Mouse (Mus musculus): ENCODE results near the gene Xpc. TPM values are rescaled to one million over a fixed set of nuclear protein-coding genes. Genes with fewer than 3 reads are reported as not detected.

Gene Xpc
- polyA plus RNA-seq, 1 experiment from 2014 or later: 23.2 TPM

DNA sequence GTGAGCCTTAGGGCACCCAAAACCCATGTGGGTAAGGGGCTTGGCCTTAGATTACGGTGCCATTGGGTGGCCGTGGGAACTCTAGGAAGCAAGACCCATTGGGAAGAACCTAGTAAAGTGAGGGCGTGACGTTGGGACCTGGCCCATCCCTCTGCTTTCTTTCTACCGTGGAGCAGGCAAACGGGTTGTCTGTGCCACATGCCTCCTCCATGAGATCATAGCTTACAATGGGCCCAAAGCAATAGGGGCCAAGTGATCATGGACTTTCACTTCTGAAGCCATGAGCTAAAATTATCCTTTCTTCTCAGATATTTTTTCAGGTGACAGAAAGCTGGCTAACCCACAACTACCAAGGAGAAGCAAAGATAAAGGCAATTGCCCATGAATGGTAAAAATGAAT is 15.6 kb upstream of the Xpc start:
- Histone ChIP-seq H3K27me3 (ENCODE audit: control insufficient read depth, insufficient read depth, low read length) (no peaks in the 10 kb centered on the region), H3K4me2 (no peak overlapping the region), H3K9ac (ENCODE audit: low read length) (no peak overlapping the region), H3K36me3 (ENCODE audit: control insufficient read depth, insufficient read depth, low read length) (no peaks in the 10 kb centered on the region), H3K4me1 (ENCODE audit: control insufficient read depth, insufficient read depth, low read length) (peaks cover 3% of the 10 kb centered on the region; the same call in 1 of the 2 replicates), H3K4me3 (ENCODE audit: low read depth, low read length) (no peak overlapping the region), H3K27ac (ENCODE audit: low read depth, low read length) (no peak overlapping the region), H3K9me3 (ENCODE audit: control insufficient read depth, low read length) (no peaks in the 10 kb centered on the region)
- DNase-seq (ENCODE audit: low spot score, missing footprints) (peak; percentile 65), ATAC-seq (ENCODE audit: low FRiP score) (no peak)
- 88% methylated on average over 6 of the region's 6 CpGs for WGBS

DNA sequence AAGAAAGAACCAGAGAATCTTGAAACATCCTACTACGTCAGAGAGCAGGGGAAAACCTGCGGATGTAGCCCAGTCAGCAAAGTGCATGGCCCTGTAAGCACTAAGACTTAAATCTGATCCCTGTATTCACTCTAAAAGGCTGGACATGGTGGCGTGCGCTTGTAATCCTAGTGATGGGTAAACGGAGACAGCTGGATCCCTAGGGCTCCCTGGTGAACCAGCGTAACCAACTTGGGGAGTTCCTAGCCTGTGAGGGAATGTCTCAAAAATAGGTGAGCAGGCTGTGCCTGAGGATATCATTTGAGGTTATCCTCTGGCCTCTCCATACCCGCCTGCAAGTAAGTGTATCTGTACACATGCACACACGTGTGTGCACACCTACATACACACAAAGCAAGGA is 15.0 kb upstream of the Xpc start:
- WGBS: 82% methylated on average over 8 of the region's 8 CpGs
- ATAC-seq (ENCODE audit: low FRiP score) (no peak), DNase-seq (ENCODE audit: low spot score, missing footprints) (no peak)
- Histone ChIP-seq H3K9ac (ENCODE audit: low read length) (no peak overlapping the region), H3K36me3 (ENCODE audit: control insufficient read depth, insufficient read depth, low read length) (no peaks in the 10 kb centered on the region), H3K27ac (ENCODE audit: low read depth, low read length) (no peak overlapping the region), H3K4me2 (no peak overlapping the region), H3K4me3 (ENCODE audit: low read depth, low read length) (no peak overlapping the region), H3K27me3 (ENCODE audit: control insufficient read depth, insufficient read depth, low read length) (no peaks in the 10 kb centered on the region), H3K4me1 (ENCODE audit: control insufficient read depth, insufficient read depth, low read length) (peaks cover 3% of the 10 kb centered on the region; the same call in 1 of the 2 replicates), H3K9me3 (ENCODE audit: control insufficient read depth, low read length) (no peaks in the 10 kb centered on the region)

GRCm38 (mm10) chr6:91528265-91528664 is 12.6 kb upstream of the Xpc start:
- WGBS: 85% methylated on average over 7 of the region's 7 CpGs
- no peaks in the 10 kb centered on the region for H3K27me3 ChIP-seq (ENCODE audit: control insufficient read depth, insufficient read depth, low read length)
- no peak overlapping the region for H3K27ac ChIP-seq (ENCODE audit: low read depth, low read length)
- ATAC-seq (ENCODE audit: low FRiP score) (no peak), DNase-seq (ENCODE audit: low spot score, missing footprints) (no peak)
- no peaks in the 10 kb centered on the region; the same call in 1 of the 2 replicates for H3K4me1 ChIP-seq (ENCODE audit: control insufficient read depth, insufficient read depth, low read length)
- no peak overlapping the region for H3K9ac ChIP-seq (ENCODE audit: low read length)
- 0 out of 2 replicates have a peak, but pooled peaks cover 9% of the 10 kb centered on the region for H3K36me3 ChIP-seq (ENCODE audit: control insufficient read depth, insufficient read depth, low read length)
- no peak overlapping the region for H3K4me2 ChIP-seq
- no peak overlapping the region for H3K4me3 ChIP-seq (ENCODE audit: low read depth, low read length)
- H3K9me3 ChIP-seq (ENCODE audit: control insufficient read depth, low read length): no peaks in the 10 kb centered on the region

- Histone ChIP-seq H3K4me3 (ENCODE audit: low read depth, low read length) (no peak overlapping the region), H3K9me3 (ENCODE audit: control insufficient read depth, low read length) (no peaks in the 10 kb centered on the region), H3K4me1 (ENCODE audit: control insufficient read depth, insufficient read depth, low read length) (no peaks in the 10 kb centered on the region), H3K36me3 (ENCODE audit: control insufficient read depth, insufficient read depth, low read length) (0 out of 2 replicates have a peak, but pooled peaks cover 11% of the 10 kb centered on the region), H3K27me3 (ENCODE audit: control insufficient read depth, insufficient read depth, low read length) (no peaks in the 10 kb centered on the region), H3K9ac (ENCODE audit: low read length) (no peak overlapping the region), H3K27ac (ENCODE audit: low read depth, low read length) (no peak overlapping the region), H3K4me2 (no peak overlapping the region)
- WGBS: 57% methylated on average over 5 of the region's 5 CpGs
- ATAC-seq (ENCODE audit: low FRiP score) (no peak), DNase-seq (ENCODE audit: low spot score, missing footprints) (peak; percentile 88)
Measured at GRCm38 (mm10) chr6:91527227-91527860, 11.7 kb upstream of the Xpc start.

DNA sequence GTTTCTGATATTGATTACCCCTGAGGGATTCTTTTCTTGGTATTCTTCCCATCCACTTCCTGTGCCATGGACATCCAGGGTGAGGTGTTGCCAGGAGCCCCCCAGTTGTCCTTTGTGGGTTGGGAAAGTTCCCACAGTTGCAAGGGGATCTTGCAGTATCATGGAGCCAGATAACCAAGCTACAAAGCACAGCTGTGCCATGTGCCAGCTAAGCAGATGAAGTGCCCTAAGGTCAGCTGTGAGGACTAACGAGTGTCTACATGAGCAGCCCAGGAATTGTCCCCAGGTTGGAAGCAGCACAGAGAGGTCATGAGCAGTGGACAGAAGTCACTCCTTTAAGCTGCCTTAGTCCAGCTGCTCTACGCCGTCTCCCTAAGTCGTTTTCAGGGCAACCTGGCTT is 9.9 kb upstream of the Xpc start:
- Histone ChIP-seq H3K4me3 (ENCODE audit: low read depth, low read length) (no peak overlapping the region), H3K36me3 (ENCODE audit: control insufficient read depth, insufficient read depth, low read length) (peaks cover 21% of the 10 kb centered on the region; the same call in 1 of the 2 replicates), H3K4me1 (ENCODE audit: control insufficient read depth, insufficient read depth, low read length) (no peaks in the 10 kb centered on the region), H3K4me2 (no peak overlapping the region), H3K9me3 (ENCODE audit: control insufficient read depth, low read length) (no peaks in the 10 kb centered on the region), H3K27me3 (ENCODE audit: control insufficient read depth, insufficient read depth, low read length) (no peaks in the 10 kb centered on the region), H3K9ac (ENCODE audit: low read length) (no peak overlapping the region), H3K27ac (ENCODE audit: low read depth, low read length) (no peak overlapping the region)
- no peak for ATAC-seq (ENCODE audit: low FRiP score)
- WGBS: 92% methylated on average over 4 of the region's 4 CpGs
- DNase-seq (ENCODE audit: low spot score, missing footprints): peak; percentile 39

- Histone ChIP-seq H3K9ac (ENCODE audit: low read length) (no peak overlapping the region), H3K27me3 (ENCODE audit: control insufficient read depth, insufficient read depth, low read length) (no peaks in the 10 kb centered on the region), H3K27ac (ENCODE audit: low read depth, low read length) (no peak overlapping the region), H3K4me3 (ENCODE audit: low read depth, low read length) (no peak overlapping the region), H3K4me2 (no peak overlapping the region), H3K4me1 (ENCODE audit: control insufficient read depth, insufficient read depth, low read length) (no peaks in the 10 kb centered on the region), H3K9me3 (ENCODE audit: control insufficient read depth, low read length) (no peaks in the 10 kb centered on the region), H3K36me3 (ENCODE audit: control insufficient read depth, insufficient read depth, low read length) (peaks cover 34% of the 10 kb centered on the region)
- 92% methylated on average over 5 of the region's 5 CpGs for WGBS
- ATAC-seq (ENCODE audit: low FRiP score): no peak
- DNase-seq (ENCODE audit: low spot score, missing footprints): peak; percentile 62
Measured at GRCm38 (mm10) chr6:91522816-91523215, 7.1 kb upstream of the Xpc start.

GRCm38 (mm10) chr6:91518454-91519020 is 2.8 kb upstream of the Xpc start:
- H3K4me3 ChIP-seq (ENCODE audit: low read depth, low read length): no peak overlapping the region
- H3K9ac ChIP-seq (ENCODE audit: low read length): no peak overlapping the region
- DNase-seq (ENCODE audit: low spot score, missing footprints): no peak
- ATAC-seq (ENCODE audit: low FRiP score): no peak
- H3K36me3 ChIP-seq (ENCODE audit: control insufficient read depth, insufficient read depth, low read length): peaks cover 27% of the 10 kb centered on the region
- H3K27ac ChIP-seq (ENCODE audit: low read depth, low read length): no peak overlapping the region
- H3K4me2 ChIP-seq: no peak overlapping the region
- 92% methylated on average over 7 of the region's 7 CpGs for WGBS
- H3K9me3 ChIP-seq (ENCODE audit: control insufficient read depth, low read length): no peaks in the 10 kb centered on the region
- no peaks in the 10 kb centered on the region for H3K27me3 ChIP-seq (ENCODE audit: control insufficient read depth, insufficient read depth, low read length)
- peaks cover 14% of the 10 kb centered on the region for H3K4me1 ChIP-seq (ENCODE audit: control insufficient read depth, insufficient read depth, low read length)

DNA sequence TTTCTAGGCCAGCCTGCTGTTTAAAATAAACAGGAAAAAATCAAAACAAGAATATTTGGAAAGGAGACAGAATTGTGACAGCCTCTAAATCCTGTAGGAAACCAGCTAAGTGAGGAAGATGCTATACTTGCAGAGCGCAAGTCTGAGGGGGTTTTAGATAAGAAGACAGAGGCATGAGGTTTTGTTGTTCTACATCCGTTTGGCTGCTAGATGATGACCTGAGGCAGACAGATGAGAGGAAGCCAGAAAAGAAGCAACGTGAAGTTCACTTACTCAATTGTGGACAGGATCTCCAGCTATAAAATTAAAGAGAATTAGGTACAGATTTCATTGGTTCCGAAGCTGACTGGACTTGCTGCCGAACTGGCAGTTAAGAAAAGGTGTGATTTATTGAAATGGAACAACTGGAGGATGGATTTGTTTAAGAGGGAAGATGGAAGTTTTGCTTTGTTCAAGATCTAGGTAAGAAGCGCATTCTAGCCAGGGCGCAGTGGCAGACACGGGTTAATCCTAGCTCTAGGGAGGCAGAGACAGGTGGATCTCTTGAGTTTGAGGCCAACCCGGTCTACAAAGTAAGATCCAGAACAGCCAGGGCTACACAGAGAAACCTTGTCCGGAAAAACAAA is 838 bp downstream of the Xpc start:
- Histone ChIP-seq H3K9ac (ENCODE audit: low read length) (peak overlapping the region; percentile 94), H3K36me3 (ENCODE audit: control insufficient read depth, insufficient read depth, low read length) (peaks cover 6% of the 10 kb centered on the region; the same call in 1 of the 2 replicates), H3K4me1 (ENCODE audit: control insufficient read depth, insufficient read depth, low read length) (peaks cover 14% of the 10 kb centered on the region), H3K4me3 (ENCODE audit: low read depth, low read length) (peak overlapping the region; percentile 90), H3K27me3 (ENCODE audit: control insufficient read depth, insufficient read depth, low read length) (no peaks in the 10 kb centered on the region), H3K27ac (ENCODE audit: low read depth, low read length) (no peak overlapping the region), H3K9me3 (ENCODE audit: control insufficient read depth, low read length) (no peaks in the 10 kb centered on the region), H3K4me2 (peak overlapping the region; percentile 55)
- DNase-seq (ENCODE audit: low spot score, missing footprints) (peak; percentile 87), ATAC-seq (ENCODE audit: low FRiP score) (no peak; the same call in 1 of the 2 replicates)
- 36% methylated on average over 10 of the region's 10 CpGs for WGBS

DNA sequence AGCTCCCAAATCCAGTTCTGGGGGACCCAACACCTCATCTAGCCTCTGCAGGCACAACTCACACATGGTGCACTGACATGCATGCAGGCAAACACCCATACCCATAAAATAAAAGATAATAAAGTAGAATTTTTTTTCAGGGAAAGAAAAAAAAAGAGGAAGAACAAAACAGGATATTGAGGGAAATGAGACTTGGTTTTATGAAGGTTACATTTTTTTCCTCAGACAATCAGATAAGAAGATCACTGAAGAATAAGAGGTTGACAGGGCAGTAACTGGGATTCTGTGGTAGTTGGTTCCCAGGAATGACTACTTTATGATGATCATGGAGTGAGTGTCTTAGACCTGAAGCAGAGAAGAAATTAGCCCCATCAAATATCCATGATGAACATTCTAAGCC is 1.6 kb downstream of the Xpc start:
- Histone ChIP-seq H3K36me3 (ENCODE audit: control insufficient read depth, insufficient read depth, low read length) (peaks cover 6% of the 10 kb centered on the region; the same call in 1 of the 2 replicates), H3K4me2 (no peak overlapping the region), H3K27me3 (ENCODE audit: control insufficient read depth, insufficient read depth, low read length) (no peaks in the 10 kb centered on the region), H3K9ac (ENCODE audit: low read length) (no peak overlapping the region), H3K4me1 (ENCODE audit: control insufficient read depth, insufficient read depth, low read length) (peaks cover 14% of the 10 kb centered on the region), H3K9me3 (ENCODE audit: control insufficient read depth, low read length) (no peaks in the 10 kb centered on the region), H3K4me3 (ENCODE audit: low read depth, low read length) (no peak overlapping the region), H3K27ac (ENCODE audit: low read depth, low read length) (no peak overlapping the region)
- DNase-seq (ENCODE audit: low spot score, missing footprints) (no peak), ATAC-seq (ENCODE audit: low FRiP score) (no peak)
